33 mouse cellular contexts compared by ENCODE assay signal in the genomic region with DNA sequence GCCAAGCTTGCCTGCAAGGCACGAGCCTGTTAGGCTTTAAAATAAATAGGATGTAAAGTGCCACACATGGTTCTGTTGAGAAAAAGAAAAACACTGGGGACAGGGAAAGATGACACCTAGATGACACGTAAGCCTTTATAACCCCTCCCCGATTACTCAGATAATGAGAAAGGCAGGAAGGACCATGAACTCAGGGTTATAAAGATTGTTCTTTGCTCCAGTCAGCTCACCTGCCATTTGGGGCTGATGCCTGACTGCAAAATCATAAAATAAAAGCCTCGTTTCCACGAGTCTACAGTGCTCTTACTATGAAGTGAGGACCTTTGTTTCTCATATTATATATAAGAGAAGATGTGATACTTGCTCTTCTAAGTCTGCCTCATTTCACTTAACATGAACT.
"Had no signal": no experiment of that assay in that cellular context is flagged by ENCODE, and none has a peak within 500 bp of the region (broad histone marks: within the 10 kb centered on the region; RNA-seq: fewer than 3 reads in every experiment).

No protein-coding gene starts in this region.

- H3K4me1 ChIP-seq: heart, embryonic 10.5 days; heart, embryonic 12.5 days; heart, embryonic 15.5 days; hindbrain, embryonic 10.5 days; hindbrain, embryonic 12.5 days; hindbrain, embryonic 13.5 days; hindbrain, embryonic 15.5 days; kidney, embryonic 15.5 days had no signal

- H3K27ac ChIP-seq: heart, adult 2 months; heart, embryonic 10.5 days; heart, embryonic 13.5 days; heart, embryonic 15.5 days; hindbrain, embryonic 10.5 days; hindbrain, embryonic 12.5 days; hindbrain, embryonic 13.5 days; hindbrain, embryonic 14.5 days; hindbrain, embryonic 15.5 days; hindbrain, postnatal 0 days; kidney, embryonic 15.5 days; kidney, postnatal 0 days; left cerebral cortex, adult 2 months had no signal

- H3K9ac ChIP-seq: heart, embryonic 12.5 days; heart, embryonic 13.5 days; heart, embryonic 15.5 days; hindbrain, embryonic 12.5 days; hindbrain, embryonic 13.5 days; hindbrain, embryonic 14.5 days; hindbrain, embryonic 15.5 days; kidney, embryonic 15.5 days had no signal

- H3K27me3 ChIP-seq: heart, embryonic 12.5 days; heart, embryonic 13.5 days; heart, embryonic 15.5 days; hindbrain, embryonic 12.5 days; hindbrain, embryonic 13.5 days; hindbrain, embryonic 15.5 days; kidney, embryonic 15.5 days had no signal

- H3K9me3 ChIP-seq: heart, embryonic 10.5 days; heart, embryonic 12.5 days; heart, embryonic 13.5 days; heart, embryonic 15.5 days; hindbrain, embryonic 10.5 days; hindbrain, embryonic 12.5 days; hindbrain, embryonic 13.5 days; hindbrain, embryonic 15.5 days; kidney, embryonic 15.5 days had no signal

- DNase-seq: heart, adult 2 months; heart, postnatal 10 days; heart, postnatal 14 days; heart, postnatal 36 days; heart, postnatal 4 days; kidney, adult 11 months; kidney, adult 18-20 months; kidney, adult 2 months; kidney, adult 8-10 months; kidney, adult 9 months; kidney, postnatal 10 days; kidney, postnatal 14 days; kidney, postnatal 25 days; kidney, postnatal 36 days; kidney, postnatal 4 days; layer of hippocampus, adult 9-11 months; layer of hippocampus, postnatal 36 days had no signal

- H3K4me3 ChIP-seq: heart, adult 2 months; heart, embryonic 10.5 days; heart, embryonic 12.5 days; heart, embryonic 13.5 days; heart, embryonic 15.5 days; hindbrain, embryonic 10.5 days; hindbrain, embryonic 12.5 days; hindbrain, embryonic 13.5 days; hindbrain, embryonic 15.5 days; kidney, embryonic 15.5 days; left cerebral cortex, adult 2 months had no signal

- ATAC-seq: hindbrain, embryonic 16.5 days; hindbrain, postnatal 0 days; inflammation-experienced regulatory T-cells, adult 6 months had no signal

- H3K36me3 ChIP-seq: heart, embryonic 10.5 days; heart, embryonic 12.5 days; heart, embryonic 13.5 days; heart, embryonic 15.5 days; hindbrain, embryonic 10.5 days; hindbrain, embryonic 12.5 days; hindbrain, embryonic 13.5 days; hindbrain, embryonic 15.5 days; kidney, embryonic 15.5 days had no signal

- H3K4me2 ChIP-seq: heart, embryonic 11.5 days; heart, embryonic 12.5 days; heart, embryonic 13.5 days; heart, embryonic 15.5 days; hindbrain, embryonic 12.5 days; hindbrain, embryonic 13.5 days; hindbrain, embryonic 14.5 days; hindbrain, embryonic 15.5 days; kidney, embryonic 15.5 days had no signal
